Mouse (Mus musculus) ES-Bruce4 (cell line): ENCODE results near the gene Kat5. TPM values are rescaled to one million over a fixed set of nuclear protein-coding genes. Genes with fewer than 3 reads are reported as not detected.

ENCODE experiments used
- H3K27ac ChIP-seq: 2 replicates; pipeline ENCODE4 v1.5.1; 2012; ENCODE audit warnings: low read length, inconsistent platforms; ENCODE audit not compliant: insufficient read depth
- H3K27me3 ChIP-seq: 2 replicates; pipeline ENCODE4 v1.6.1; 2012; ENCODE audit warnings: mild to moderate bottlenecking, low read length, inconsistent platforms; ENCODE audit not compliant: control insufficient read depth, poor library complexity, insufficient read depth, severe bottlenecking
- H3K36me3 ChIP-seq: 2 replicates; pipeline ENCODE4 v1.6.1; 2012; ENCODE audit warnings: inconsistent platforms, mild to moderate bottlenecking, low read length, moderate library complexity; ENCODE audit not compliant: control insufficient read depth, poor library complexity, insufficient read depth, severe bottlenecking
- H3K4me1 ChIP-seq: one replicate; pipeline ENCODE4 v1.8.1; 2011; ENCODE audit warnings: low read length; ENCODE audit not compliant: control insufficient read depth, insufficient read depth
- H3K4me3 ChIP-seq: 2 replicates; pipeline ENCODE4 v1.5.1; 2011; ENCODE audit warnings: low read depth, mild to moderate bottlenecking, low read length
- H3K9ac ChIP-seq: 2 replicates; pipeline ENCODE4 v1.6.1; 2012; ENCODE audit warnings: low read depth, mild to moderate bottlenecking, inconsistent platforms; ENCODE audit not compliant: poor library complexity, severe bottlenecking
- H3K9me3 ChIP-seq: replicated peaks from 2 replicates; pipeline ENCODE4 v1.6.1; 2012; ENCODE audit warnings: mild to moderate bottlenecking, low read length, inconsistent platforms; ENCODE audit not compliant: control insufficient read depth, poor library complexity, insufficient read depth, severe bottlenecking
- CTCF ChIP-seq: IDR thresholded peaks from one replicate; pipeline ENCODE4 v1.8.1; 2011; ENCODE audit warnings: low read depth, low read length
- EP300 ChIP-seq: IDR thresholded peaks from 2 replicates; pipeline ENCODE4 v1.6.1; 2011; ENCODE audit warnings: low read depth, low read length; ENCODE audit not compliant: insufficient read depth
- POLR2A ChIP-seq: IDR thresholded peaks from one replicate; pipeline ENCODE4 v1.8.1; 2011; ENCODE audit warnings: low read length; ENCODE audit not compliant: insufficient read depth
- polyA plus RNA-seq: library from polyadenylated mRNA; stranded (reverse); fragments of >200 nt; gene quantifications from 2 replicates; pipeline ENCODE4 v1.2.4, GENCODE M21; 2011; ENCODE audit warnings: low read depth; ENCODE audit not compliant: missing spikeins, insufficient read depth, insufficient read length

Kat5 gene
- 50.9 and 65.5 TPM in 2 replicates for polyA plus RNA-seq

- no peaks in the 10 kb centered on the region for H3K9me3 ChIP-seq
- H3K36me3 ChIP-seq: peaks cover 27% of the 10 kb centered on the region
- H3K27me3 ChIP-seq: no peaks in the 10 kb centered on the region
- TF ChIP-seq POLR2A (no peak), EP300 (no peak), CTCF (no peak)
- H3K4me1 ChIP-seq: peaks cover 2% of the 10 kb centered on the region
- H3K4me3 ChIP-seq: peak within 1 kb of the TSS; percentile 81
- peak within 1 kb of the TSS; percentile 86 for H3K27ac ChIP-seq
- peak within 1 kb of the TSS; percentile 81 for H3K9ac ChIP-seq
Measured at GRCm38 (mm10) chr19:5609547-5610404, at the start of gene Kat5. Gene Kat5 (minus strand): TSS chr19:5610237.

GRCm38 (mm10) chr19:5654720-5655298 is 44.8 kb upstream of the Kat5 start:
- peak overlapping the region; percentile 49 for H3K9ac ChIP-seq
- H3K36me3 ChIP-seq: no peaks in the 10 kb centered on the region
- no peak overlapping the region for H3K27ac ChIP-seq
- H3K4me1 ChIP-seq: no peaks in the 10 kb centered on the region
- no peaks in the 10 kb centered on the region for H3K27me3 ChIP-seq
- H3K9me3 ChIP-seq: no peaks in the 10 kb centered on the region
- TF ChIP-seq POLR2A (no peak), CTCF (no peak), EP300 (no peak)
- peak overlapping the region; percentile 73 for H3K4me3 ChIP-seq

DNA sequence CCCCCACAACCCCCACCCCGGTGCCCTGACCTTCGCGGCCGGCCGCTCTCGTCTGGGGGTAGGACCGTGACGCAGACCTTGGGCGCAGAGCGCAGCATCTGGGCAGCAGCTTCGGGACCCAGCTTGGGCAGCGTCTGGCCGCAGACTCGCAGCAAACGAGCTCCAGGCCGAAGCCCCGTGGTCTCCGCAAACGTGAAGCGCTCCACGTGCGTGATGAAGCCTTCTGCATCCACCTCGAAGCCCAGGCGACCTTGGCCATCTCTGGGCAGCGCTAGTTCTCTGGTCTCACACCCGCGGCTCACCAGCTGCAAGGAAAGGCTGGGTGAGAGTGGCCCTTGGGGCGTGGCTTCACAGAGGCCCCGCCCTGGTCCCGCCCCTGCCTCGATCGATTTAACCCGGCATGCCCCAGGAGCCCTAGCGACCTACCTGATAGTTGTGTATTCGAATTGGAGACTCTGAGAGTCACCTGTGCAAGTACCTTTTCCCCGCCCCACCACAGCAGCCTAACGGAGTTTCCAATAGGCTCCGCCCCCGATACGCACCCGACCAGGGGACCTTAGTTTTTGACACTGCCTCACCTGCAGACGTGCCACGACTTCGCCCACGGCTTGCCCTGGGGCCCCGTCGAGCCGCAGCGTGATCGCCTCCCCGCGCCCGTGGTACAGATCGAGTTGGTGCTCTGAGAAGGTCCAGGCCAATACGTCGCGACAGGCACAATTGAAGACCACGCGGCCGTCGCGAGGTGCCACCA is 44.1 kb upstream of the Kat5 start:
- H3K27me3 ChIP-seq: no peaks in the 10 kb centered on the region
- H3K27ac ChIP-seq: no peak overlapping the region

DNA sequence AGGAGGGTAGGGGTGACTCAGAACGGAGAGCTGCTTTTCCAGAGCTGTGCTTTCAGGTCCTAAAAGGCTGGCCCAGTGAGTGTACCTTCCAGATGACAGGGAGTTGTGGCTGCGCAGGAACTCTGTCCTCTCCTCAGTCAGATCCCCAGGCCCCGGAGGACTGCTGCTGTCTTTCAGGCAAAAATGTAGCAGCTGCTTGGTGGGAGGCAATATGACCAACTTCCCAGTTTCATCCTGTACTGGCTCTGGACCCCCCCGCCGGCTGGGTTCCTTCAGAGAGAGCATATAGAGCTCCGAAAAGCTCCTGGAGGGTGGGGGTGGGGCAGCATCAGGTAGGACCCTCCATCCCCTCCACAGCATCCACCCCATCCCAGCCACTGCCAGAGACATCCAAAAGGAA is 42.5 kb upstream of the Kat5 start:
- no peaks in the 10 kb centered on the region for H3K27me3 ChIP-seq
- no peaks in the 10 kb centered on the region for H3K36me3 ChIP-seq
- H3K4me1 ChIP-seq: peaks cover 5% of the 10 kb centered on the region
- H3K9ac ChIP-seq: no peak overlapping the region
- no peak overlapping the region for H3K27ac ChIP-seq
- no peak for TF ChIP-seq CTCF
- no peak for TF ChIP-seq POLR2A
- no peak for TF ChIP-seq EP300
- H3K4me3 ChIP-seq: no peak overlapping the region
- H3K9me3 ChIP-seq: no peaks in the 10 kb centered on the region

More for the DNA sequence above, 44.1 kb upstream of the Kat5 start:
- Histone ChIP-seq H3K4me3 (peak overlapping the region; percentile 73), H3K9me3 (no peaks in the 10 kb centered on the region), H3K9ac (peak overlapping the region; percentile 49), H3K36me3 (no peaks in the 10 kb centered on the region), H3K4me1 (peaks cover 2% of the 10 kb centered on the region)
- no peak for TF ChIP-seq CTCF
- TF ChIP-seq POLR2A: peak; percentile 36

GRCm38 (mm10) chr19:5651502-5652274 is 41.7 kb upstream of the Kat5 start:
- H3K4me3 ChIP-seq: no peak overlapping the region
- TF ChIP-seq EP300 (no peak), CTCF (no peak), POLR2A (no peak)
- H3K4me1 ChIP-seq: peaks cover 5% of the 10 kb centered on the region
- H3K9ac ChIP-seq: no peak overlapping the region
- no peak overlapping the region for H3K27ac ChIP-seq
- H3K36me3 ChIP-seq: no peaks in the 10 kb centered on the region
- no peaks in the 10 kb centered on the region for H3K27me3 ChIP-seq
- H3K9me3 ChIP-seq: no peaks in the 10 kb centered on the region
